Mouse (Mus musculus): ENCODE data around the gene Armh3.
"Not testable (repeated sequence)": the region's sequence is repeated elsewhere in the genome, so short reads cannot be mapped to it uniquely, and the experiment has no call there.

Gene Armh3

GRCm38 (mm10) chr19:46032731-46033510 is 34.6 kb upstream of the Armh3 start:
- DNase-seq (ENCODE audit: low spot score), result no peak

GRCm38 (mm10) chr19:46031689-46032432 is 33.6 kb upstream of the Armh3 start:
- DNase-seq (ENCODE audit: low spot score), result no peak

- no peak for DNase-seq (ENCODE audit: low spot score)
These were observed 32.1 kb upstream of the Armh3 start for GRCm38 (mm10) chr19:46030196-46030983.

- no peak for DNase-seq (ENCODE audit: low spot score)
These were observed 31.4 kb upstream of the Armh3 start for GRCm38 (mm10) chr19:46029652-46030051.

- DNase-seq (ENCODE audit: low spot score), result no peak
These were observed 30.5 kb upstream of the Armh3 start for GRCm38 (mm10) chr19:46028747-46029320.

GRCm38 (mm10) chr19:46026567-46026966 is 28.3 kb upstream of the Armh3 start:
- DNase-seq (ENCODE audit: low spot score), result no peak

GRCm38 (mm10) chr19:46024959-46025358 is 26.7 kb upstream of the Armh3 start:
- no peak for DNase-seq (ENCODE audit: low spot score)

GRCm38 (mm10) chr19:46016023-46016422 is 17.7 kb upstream of the Armh3 start:
- no peak for DNase-seq (ENCODE audit: low spot score)

GRCm38 (mm10) chr19:46014572-46015178 is 16.4 kb upstream of the Armh3 start:
- peak; percentile 93 for DNase-seq (ENCODE audit: low spot score)

GRCm38 (mm10) chr19:46005680-46006079 is 7.4 kb upstream of the Armh3 start:
- no peak for DNase-seq (ENCODE audit: low spot score)

GRCm38 (mm10) chr19:46004814-46005466 is 6.7 kb upstream of the Armh3 start:
- no peak for DNase-seq (ENCODE audit: low spot score)

- DNase-seq (ENCODE audit: low spot score), result peak; percentile 33
These were observed 5.3 kb upstream of the Armh3 start, which contains the start of gene Hps6 for GRCm38 (mm10) chr19:46003371-46004226. Gene Hps6, plus strand, starts transcription at chr19:46003508.

GRCm38 (mm10) chr19:46002279-46002678 is 4.0 kb upstream of the Armh3 start:
- no peak for DNase-seq (ENCODE audit: low spot score)

- no peak for DNase-seq (ENCODE audit: low spot score)
These were observed 1.1 kb upstream of the Armh3 start for GRCm38 (mm10) chr19:45999378-45999777.

GRCm38 (mm10) chr19:45998694-45999217 is 468 bp upstream of the Armh3 start:
- no peak for DNase-seq (ENCODE audit: low spot score)

GRCm38 (mm10) chr19:45997365-45997764 is 923 bp downstream of the Armh3 start:
- no peak for DNase-seq (ENCODE audit: low spot score)

GRCm38 (mm10) chr19:45993981-45994737 is 4.1 kb downstream of the Armh3 start:
- DNase-seq (ENCODE audit: low spot score), result no peak

GRCm38 (mm10) chr19:45993441-45993840 is 4.8 kb downstream of the Armh3 start:
- DNase-seq (ENCODE audit: low spot score), result not testable (repeated sequence)

- DNase-seq (ENCODE audit: low spot score), result no peak
These were observed 7.1 kb downstream of the Armh3 start for GRCm38 (mm10) chr19:45991171-45991570.

Measured in layer of hippocampus, adult 9-10 months (tissue).